Mouse (Mus musculus): ENCODE results near the gene Card9.

Gene Card9

GRCm38 (mm10) chr2:26305555-26305954 is 55.2 kb downstream of the Card9 start:
- no peak for DNase-seq (ENCODE audit: low spot score in 2 of 2)

GRCm38 (mm10) chr2:26304711-26305110 is 56.0 kb downstream of the Card9 start:
- no peak for DNase-seq (ENCODE audit: low spot score in 2 of 2)
